Mouse (Mus musculus): ENCODE data around the gene Capsl. TPM values are rescaled to one million over a fixed set of nuclear protein-coding genes. Genes with fewer than 3 reads are reported as not detected.

The Capsl gene
- polyA plus RNA-seq (2012; ENCODE audit: insufficient read depth, insufficient read length, low replicate concordance, missing spikeins) = not detected in 2 replicates

GRCm38 (mm10) chr15:9435534-9436180 is at the start of gene Capsl:
TSS of gene Capsl (plus strand) at chr15:9436028.
- Histone ChIP-seq H3K4me3 (ENCODE audit: insufficient read depth, low read depth, low read length) (peak within 1 kb of the TSS; percentile 26; the same call in 1 of the 2 replicates), H3K4me1 (ENCODE audit: control insufficient read depth, insufficient read depth, low read length) (no peaks in the 10 kb centered on the region), H3K27ac (ENCODE audit: insufficient read depth, low read depth, low read length) (no peak within 1 kb of the TSS)
- TF ChIP-seq POLR2A (IDR thresholded peaks at IDR 0.05; ENCODE audit: insufficient read depth, low read depth, low read length) (no peak), CTCF (IDR thresholded peaks at IDR 0.05; ENCODE audit: insufficient read depth, low read depth, low read length) (no peak)
- 41% methylated on average over 12 of the region's 12 CpGs for WGBS

DNA sequence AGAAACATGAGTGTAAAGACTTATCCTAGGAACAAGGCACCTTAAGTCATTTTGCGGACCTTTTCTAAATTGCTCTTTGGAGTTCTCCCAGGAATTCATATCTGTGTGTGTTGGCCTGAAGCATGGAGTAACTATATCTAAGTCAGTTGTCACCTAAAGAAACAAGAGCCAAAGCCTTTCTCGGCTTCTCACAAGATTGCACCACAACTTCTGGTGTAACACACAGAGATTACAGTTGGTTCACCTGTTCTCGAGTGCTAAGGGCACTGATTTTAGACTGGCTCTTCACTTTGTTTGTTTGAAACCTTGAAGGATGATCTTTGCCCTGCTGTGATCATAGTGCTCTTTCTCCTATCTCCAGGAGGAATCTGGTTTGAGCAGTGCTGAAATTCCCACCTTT is 26.4 kb upstream of the Capsl start:
- WGBS = 94% methylated on average over 3 of the region's 3 CpGs
- H3K4me3 ChIP-seq (ENCODE audit: insufficient read depth, low read depth, low read length) = no peak overlapping the region
- H3K27ac ChIP-seq (ENCODE audit: insufficient read depth, low read depth, low read length) = no peak overlapping the region
- no peak for TF ChIP-seq CTCF (IDR thresholded peaks at IDR 0.05; ENCODE audit: insufficient read depth, low read depth, low read length)
- TF ChIP-seq POLR2A (IDR thresholded peaks at IDR 0.05; ENCODE audit: insufficient read depth, low read depth, low read length) = no peak
- no peaks in the 10 kb centered on the region for H3K4me1 ChIP-seq (ENCODE audit: control insufficient read depth, insufficient read depth, low read length)

- Histone ChIP-seq H3K27ac (ENCODE audit: insufficient read depth, low read depth, low read length) (no peak overlapping the region), H3K4me1 (ENCODE audit: control insufficient read depth, insufficient read depth, low read length) (no peaks in the 10 kb centered on the region), H3K4me3 (ENCODE audit: insufficient read depth, low read depth, low read length) (no peak overlapping the region)
- TF ChIP-seq POLR2A (IDR thresholded peaks at IDR 0.05; ENCODE audit: insufficient read depth, low read depth, low read length) = no peak
- no peak for TF ChIP-seq CTCF (IDR thresholded peaks at IDR 0.05; ENCODE audit: insufficient read depth, low read depth, low read length)
These were observed 14.7 kb upstream of the Capsl start for GRCm38 (mm10) chr15:9421163-9421562.

DNA sequence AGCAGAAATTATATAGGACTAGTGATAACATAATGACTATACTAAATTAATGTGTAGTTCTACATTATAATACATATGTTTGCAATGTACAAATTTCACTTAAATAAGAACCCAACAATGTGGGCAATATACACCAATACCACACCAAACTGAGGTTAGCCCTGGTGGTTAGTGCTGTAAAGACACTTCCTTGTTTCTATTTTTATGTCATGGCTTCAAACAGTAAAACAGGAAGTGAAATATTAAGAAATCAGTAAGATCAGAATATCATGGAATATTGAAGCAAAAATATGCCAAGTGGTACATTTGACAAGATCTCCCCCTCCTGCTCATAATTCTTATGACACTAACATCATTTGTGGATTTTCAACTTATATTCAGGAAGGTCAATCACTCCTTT is 8.0 kb upstream of the Capsl start:
- TF ChIP-seq CTCF (IDR thresholded peaks at IDR 0.05; ENCODE audit: insufficient read depth, low read depth, low read length) (no peak), POLR2A (IDR thresholded peaks at IDR 0.05; ENCODE audit: insufficient read depth, low read depth, low read length) (no peak)

GRCm38 (mm10) chr15:9429843-9430242 is 6.0 kb upstream of the Capsl start:
- no peak overlapping the region for H3K4me3 ChIP-seq (ENCODE audit: insufficient read depth, low read depth, low read length)
- WGBS = 92% methylated on average over 3 of the region's 3 CpGs
- H3K27ac ChIP-seq (ENCODE audit: insufficient read depth, low read depth, low read length) = no peak overlapping the region
- H3K4me1 ChIP-seq (ENCODE audit: control insufficient read depth, insufficient read depth, low read length) = no peaks in the 10 kb centered on the region
- TF ChIP-seq POLR2A (IDR thresholded peaks at IDR 0.05; ENCODE audit: insufficient read depth, low read depth, low read length) (no peak), CTCF (IDR thresholded peaks at IDR 0.05; ENCODE audit: insufficient read depth, low read depth, low read length) (no peak)

More for the DNA sequence above, 8.0 kb upstream of the Capsl start:
- Histone ChIP-seq H3K4me1 (ENCODE audit: control insufficient read depth, insufficient read depth, low read length) (no peaks in the 10 kb centered on the region), H3K4me3 (ENCODE audit: insufficient read depth, low read depth, low read length) (no peak overlapping the region), H3K27ac (ENCODE audit: insufficient read depth, low read depth, low read length) (no peak overlapping the region)

DNA sequence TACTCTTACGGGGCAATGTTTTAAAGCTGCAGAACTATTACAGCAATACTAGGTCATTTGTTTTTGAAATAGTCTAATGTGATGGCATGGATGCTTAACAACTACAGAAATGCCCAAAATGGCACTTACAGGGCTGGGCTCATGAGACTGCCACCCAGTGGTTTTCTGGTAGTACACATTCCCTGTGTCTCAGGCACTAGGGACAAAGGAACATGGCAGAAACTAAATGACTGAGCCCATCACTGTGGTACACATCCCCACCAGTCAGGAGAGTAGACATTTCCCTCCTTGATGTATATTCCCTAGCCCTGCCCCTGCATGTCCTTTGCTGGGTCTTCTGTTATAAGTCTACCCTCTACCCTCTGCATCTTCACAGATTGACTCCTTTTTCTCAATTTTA is 16.2 kb downstream of the Capsl start:
- TF ChIP-seq CTCF (IDR thresholded peaks at IDR 0.05; ENCODE audit: insufficient read depth, low read depth, low read length) = no peak
- Histone ChIP-seq H3K4me3 (ENCODE audit: insufficient read depth, low read depth, low read length) (no peak overlapping the region), H3K27ac (ENCODE audit: insufficient read depth, low read depth, low read length) (no peak overlapping the region), H3K4me1 (ENCODE audit: control insufficient read depth, insufficient read depth, low read length) (no peaks in the 10 kb centered on the region)
- 90% methylated on average over 1 of the region's 1 CpGs for WGBS

DNA sequence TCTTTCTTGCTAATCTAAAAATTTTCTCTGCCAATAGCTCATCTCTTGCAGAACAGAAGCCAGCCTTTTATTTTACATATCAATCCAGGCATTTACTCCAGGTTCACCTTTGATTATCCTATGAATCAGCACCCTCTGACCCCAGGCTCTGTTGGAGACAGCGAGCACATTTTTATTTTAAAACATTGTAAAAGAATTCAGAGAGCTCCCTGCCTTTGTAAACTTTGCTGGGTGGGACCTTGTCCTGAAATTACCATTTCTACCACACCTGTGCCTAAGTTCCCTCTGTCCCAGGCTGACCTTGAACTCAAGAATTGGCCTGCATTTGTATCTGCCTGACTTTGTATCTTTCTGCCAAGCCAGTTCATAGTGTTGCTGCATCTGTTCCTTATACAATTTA is 17.0 kb downstream of the Capsl start:
- 76% methylated on average over 1 of the region's 1 CpGs for WGBS
- H3K27ac ChIP-seq (ENCODE audit: insufficient read depth, low read depth, low read length) = no peak overlapping the region
- no peak overlapping the region for H3K4me3 ChIP-seq (ENCODE audit: insufficient read depth, low read depth, low read length)
- TF ChIP-seq CTCF (IDR thresholded peaks at IDR 0.05; ENCODE audit: insufficient read depth, low read depth, low read length) (no peak), POLR2A (IDR thresholded peaks at IDR 0.05; ENCODE audit: insufficient read depth, low read depth, low read length) (no peak)
- H3K4me1 ChIP-seq (ENCODE audit: control insufficient read depth, insufficient read depth, low read length) = no peaks in the 10 kb centered on the region

GRCm38 (mm10) chr15:9454198-9454597 is 18.4 kb downstream of the Capsl start:
- WGBS = 46% methylated on average over 4 of the region's 4 CpGs
- H3K4me3 ChIP-seq (ENCODE audit: insufficient read depth, low read depth, low read length) = no peak overlapping the region
- no peaks in the 10 kb centered on the region for H3K4me1 ChIP-seq (ENCODE audit: control insufficient read depth, insufficient read depth, low read length)
- H3K27ac ChIP-seq (ENCODE audit: insufficient read depth, low read depth, low read length) = no peak overlapping the region
- TF ChIP-seq POLR2A (IDR thresholded peaks at IDR 0.05; ENCODE audit: insufficient read depth, low read depth, low read length) (no peak), CTCF (IDR thresholded peaks at IDR 0.05; ENCODE audit: insufficient read depth, low read depth, low read length) (no peak)

DNA sequence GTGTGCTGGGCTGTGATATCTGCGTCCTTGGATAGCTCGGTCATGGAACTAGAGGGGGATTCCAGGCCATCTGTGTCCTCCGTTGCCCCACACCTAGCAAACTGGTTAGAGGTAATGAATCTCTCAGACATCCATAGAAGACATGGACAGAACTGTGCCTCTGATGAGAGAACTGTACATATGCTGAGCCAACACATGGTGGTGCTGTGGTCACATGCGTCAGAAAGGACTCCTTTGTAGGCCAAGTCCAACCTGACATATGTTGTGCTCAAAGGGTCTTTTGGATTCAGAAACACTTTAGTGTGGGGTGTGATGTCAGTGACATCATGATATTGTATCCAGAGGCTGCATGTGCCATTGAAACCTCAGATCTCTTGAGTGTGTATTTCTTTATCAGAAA is 19.4 kb downstream of the Capsl start:
- Histone ChIP-seq H3K4me1 (ENCODE audit: control insufficient read depth, insufficient read depth, low read length) (no peaks in the 10 kb centered on the region), H3K4me3 (ENCODE audit: insufficient read depth, low read depth, low read length) (no peak overlapping the region), H3K27ac (ENCODE audit: insufficient read depth, low read depth, low read length) (no peak overlapping the region)
- TF ChIP-seq CTCF (IDR thresholded peaks at IDR 0.05; ENCODE audit: insufficient read depth, low read depth, low read length) = no peak
- no peak for TF ChIP-seq POLR2A (IDR thresholded peaks at IDR 0.05; ENCODE audit: insufficient read depth, low read depth, low read length)
- 71% methylated on average over 4 of the region's 4 CpGs for WGBS
